Mouse (Mus musculus) CH12.LX (cell line): ENCODE results near the gene Cacnb2.

Experiments
- CTCF ChIP-seq, 2 experiments: IDR thresholded peaks in 1 of 2; conservative IDR thresholded peaks in 1 of 2; 2 replicates each; pipeline ENCODE4 v1.5.1; 2011 to 2012; ENCODE audit warnings: low read depth in 2 of 2, low read length in 2 of 2, improper control_type of control experiment in 1 of 2, inconsistent platforms in 1 of 2, mild to moderate bottlenecking in 1 of 2, moderate library complexity in 1 of 2
- E2F4 ChIP-seq: IDR thresholded peaks from 2 replicates; pipeline ENCODE4 v1.6.1; 2011; ENCODE audit warnings: low read depth, low read length, improper control_type of control experiment; ENCODE audit not compliant: insufficient replicate concordance
- EP300 ChIP-seq: IDR thresholded peaks from 2 replicates; pipeline ENCODE4 v1.6.1; 2011; ENCODE audit warnings: low read length, improper control_type of control experiment
- MXI1 ChIP-seq: IDR thresholded peaks from 2 replicates; pipeline ENCODE4 v1.6.1; 2011; ENCODE audit warnings: mild to moderate bottlenecking, low read depth, low read length, improper control_type of control experiment
- POLR2A ChIP-seq: IDR thresholded peaks from 2 replicates; pipeline ENCODE4 v1.6.1; 2011; ENCODE audit warnings: low read depth, mild to moderate bottlenecking, improper control_type of control experiment, low read length

- TF ChIP-seq POLR2A, result no peak
- TF ChIP-seq MXI1, result no peak
- no peak for TF ChIP-seq EP300
- TF ChIP-seq CTCF (conservative IDR thresholded peaks at IDR 0.05 in 1 of 2, IDR thresholded peaks at IDR 0.05 in 1 of 2; ENCODE audit: low read depth in 2 of 2, low read length in 2 of 2), result no peak
- TF ChIP-seq E2F4, result no peak
Measured at GRCm38 (mm10) chr2:14854054-14854453, 251.2 kb downstream of the Cacnb2 start.
